Mouse (Mus musculus) spleen, adult 2 months (tissue): ENCODE results near the gene Sbk1. TPM values are rescaled to one million over a fixed set of nuclear protein-coding genes. Genes with fewer than 3 reads are reported as not detected.
"Not testable (repeated sequence)": the region's sequence is repeated elsewhere in the genome, so short reads cannot be mapped to it uniquely, and the experiment has no call there.

Experiments used
- DNase-seq, 2 experiments: peaks; one replicate each; pipeline versions ENCODE4 v3.0.0 to v3.0.0-alpha.2; 2012 to 2021; ENCODE audit warnings: low spot score in 2 of 2, low read depth in 1 of 2
- H3K27ac ChIP-seq: fragments of 200-500 bp; 2 replicates; pipeline ENCODE4 v1.5.1; 2012; ENCODE audit warnings: low read length, inconsistent platforms; ENCODE audit not compliant: insufficient read depth
- H3K27me3 ChIP-seq: fragments of 200-500 bp; 2 replicates; pipeline ENCODE4 v1.6.1; 2012; ENCODE audit warnings: mild to moderate bottlenecking, moderate library complexity, low read length, inconsistent platforms; ENCODE audit not compliant: control insufficient read depth, insufficient read depth
- H3K36me3 ChIP-seq: fragments of 200-500 bp; 2 replicates; pipeline ENCODE4 v1.6.1; 2012; ENCODE audit warnings: mild to moderate bottlenecking, low read length, inconsistent platforms; ENCODE audit not compliant: control insufficient read depth, insufficient read depth
- H3K4me1 ChIP-seq: fragments of 200-500 bp; 2 replicates; pipeline ENCODE4 v1.6.1; 2011; ENCODE audit warnings: inconsistent platforms; ENCODE audit not compliant: control insufficient read depth, insufficient read depth, insufficient read length
- H3K4me3 ChIP-seq: fragments of 200-500 bp; 2 replicates; pipeline ENCODE4 v1.5.1; 2011; ENCODE audit warnings: mild to moderate bottlenecking, inconsistent platforms; ENCODE audit not compliant: insufficient read depth, insufficient read length; ENCODE audit errors: extremely low read depth
- CTCF ChIP-seq: fragments of 200-500 bp; IDR thresholded peaks from 2 replicates; pipeline ENCODE4 v1.5.1; 2011; ENCODE audit warnings: mild to moderate bottlenecking, inconsistent platforms; ENCODE audit not compliant: insufficient read depth, insufficient read length, insufficient replicate concordance; ENCODE audit errors: extremely low read depth
- POLR2A ChIP-seq: fragments of 200-500 bp; IDR thresholded peaks from 2 replicates; pipeline ENCODE4 v1.6.1; 2011; ENCODE audit warnings: low read depth, low read length, inconsistent platforms
- WGBS: fragments of 180-500 bp; shearing (Covaris S2); methylation state at CpG from one replicate; pipeline ENCODE4 v1.1.7; 2018; 5-methylcytosine and 5-hydroxymethylcytosine counted together
- polyA plus RNA-seq: library from polyadenylated mRNA; depleted of rRNA; stranded (reverse); fragments of >200 nt; gene quantifications from 2 replicates; pipeline ENCODE4 v1.2.3, GENCODE M21; 2012

Gene Sbk1
- polyA plus RNA-seq, 1 experiment, result 73.4 TPM

DNA sequence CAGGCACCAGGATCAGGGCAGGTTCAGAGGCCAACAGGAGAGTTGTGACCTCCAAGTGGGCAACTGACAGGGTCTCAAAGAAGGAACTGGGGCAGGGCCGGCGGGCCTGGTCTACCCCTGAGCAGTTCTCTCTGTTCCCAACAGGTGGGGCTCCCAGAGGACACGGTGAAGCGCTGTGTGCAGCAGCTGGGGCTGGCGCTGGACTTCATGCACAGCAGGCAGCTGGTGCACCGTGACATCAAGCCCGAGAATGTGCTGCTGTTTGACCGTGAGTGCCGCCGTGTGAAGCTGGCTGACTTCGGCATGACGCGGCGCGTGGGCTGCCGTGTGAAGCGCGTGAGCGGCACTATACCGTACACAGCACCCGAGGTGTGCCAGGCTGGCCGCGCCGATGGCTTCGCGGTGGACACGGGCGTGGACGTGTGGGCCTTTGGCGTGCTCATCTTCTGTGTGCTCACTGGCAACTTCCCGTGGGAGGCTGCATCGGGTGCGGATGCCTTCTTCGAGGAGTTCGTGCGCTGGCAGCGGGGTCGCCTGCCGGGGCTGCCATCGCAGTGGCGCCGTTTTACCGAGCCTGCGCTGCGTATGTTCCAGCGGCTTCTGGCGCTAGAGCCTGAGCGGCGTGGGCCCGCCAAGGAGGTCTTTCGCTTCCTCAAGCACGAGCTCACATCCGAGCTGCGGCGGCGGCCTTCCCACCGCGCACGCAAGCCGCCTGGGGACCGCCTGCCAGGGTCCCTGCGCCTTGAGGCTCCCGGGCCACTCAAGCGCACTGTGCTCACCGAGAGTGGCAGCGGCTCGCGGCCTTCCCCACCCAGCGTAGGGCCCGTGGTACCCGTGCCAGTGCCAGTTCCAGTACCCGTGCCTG, 19.5 kb downstream of the Sbk1 start:
- peaks cover 32% of the 10 kb centered on the region for H3K36me3 ChIP-seq
- WGBS, result 93% methylated on average over 72 of the region's 72 CpGs
- TF ChIP-seq CTCF, result no peak
- TF ChIP-seq POLR2A, result no peak
- no peaks in the 10 kb centered on the region for H3K27me3 ChIP-seq
- H3K27ac ChIP-seq, result no peak overlapping the region
- no peak overlapping the region for H3K4me3 ChIP-seq
- peaks cover 33% of the 10 kb centered on the region; the same call in 1 of the 2 replicates for H3K4me1 ChIP-seq
- no peak for DNase-seq

DNA sequence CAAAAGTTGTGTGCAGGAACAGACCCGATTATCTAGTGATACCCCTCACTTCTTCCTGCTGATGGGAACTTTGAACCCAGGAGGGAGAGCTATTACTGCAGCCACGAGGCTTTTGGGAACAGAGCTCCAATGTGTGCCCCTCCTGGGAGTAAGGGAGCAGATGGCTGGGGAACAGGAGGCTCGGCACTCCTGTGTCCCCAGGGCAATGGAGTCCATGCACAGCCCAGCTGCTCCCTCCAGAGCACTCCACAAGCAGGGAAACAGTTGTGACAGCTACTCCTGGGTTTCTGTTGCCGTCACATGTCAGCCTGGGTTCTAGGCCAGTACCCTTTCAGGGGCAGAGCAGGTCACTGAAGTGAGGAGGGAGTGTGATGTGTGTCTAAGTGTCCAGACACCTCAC, 20.7 kb downstream of the Sbk1 start:
- Histone ChIP-seq H3K4me1 (peaks cover 23% of the 10 kb centered on the region; the same call in 1 of the 2 replicates), H3K27ac (no peak overlapping the region), H3K27me3 (no peaks in the 10 kb centered on the region), H3K4me3 (no peak overlapping the region), H3K36me3 (peaks cover 32% of the 10 kb centered on the region)
- no peak for DNase-seq
- 83% methylated on average over 4 of the region's 4 CpGs for WGBS
- TF ChIP-seq CTCF (no peak), POLR2A (no peak)

- DNase-seq, result no peak
- no peaks in the 10 kb centered on the region for H3K27me3 ChIP-seq
- H3K36me3 ChIP-seq, result peaks cover 13% of the 10 kb centered on the region
- TF ChIP-seq POLR2A (no peak), CTCF (no peak)
- no peak overlapping the region for H3K4me3 ChIP-seq
- H3K4me1 ChIP-seq, result peaks cover 5% of the 10 kb centered on the region; the same call in 1 of the 2 replicates
- WGBS, result 61% methylated on average over 8 of the region's 8 CpGs
- H3K27ac ChIP-seq, result peak overlapping the region; percentile 10; the same call in 1 of the 2 replicates
Measured at GRCm38 (mm10) chr7:126297579-126298460, 25.4 kb downstream of the Sbk1 start.

DNA sequence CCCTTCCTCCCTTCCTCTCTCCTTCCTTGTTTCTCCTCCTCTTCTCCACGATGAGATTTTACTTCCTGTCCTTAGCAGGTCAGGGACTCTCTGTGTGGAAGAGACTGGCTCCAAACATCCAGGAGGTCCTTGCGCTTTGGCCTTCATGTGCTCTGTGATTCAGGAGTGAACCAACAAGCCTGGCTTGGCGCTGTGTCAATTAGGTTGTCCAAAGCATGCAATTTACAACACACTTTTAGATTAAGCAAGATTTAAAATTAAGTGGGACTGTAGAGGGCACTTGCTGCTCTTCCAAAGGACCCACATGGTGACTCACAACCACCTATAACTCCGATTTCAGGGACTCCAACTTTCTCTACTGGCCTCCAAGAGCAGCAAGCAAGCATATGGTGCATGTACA, 26.4 kb downstream of the Sbk1 start:
- H3K36me3 ChIP-seq, result peaks cover 5% of the 10 kb centered on the region
- no peak overlapping the region for H3K4me3 ChIP-seq
- WGBS, result 66% methylated on average over 4 of the region's 4 CpGs
- H3K27me3 ChIP-seq, result no peaks in the 10 kb centered on the region
- DNase-seq, result no peak
- peaks cover 5% of the 10 kb centered on the region; the same call in 1 of the 2 replicates for H3K4me1 ChIP-seq
- no peak for TF ChIP-seq POLR2A
- no peak for TF ChIP-seq CTCF
- H3K27ac ChIP-seq, result no peak overlapping the region

- WGBS, result 91% methylated on average over 5 of the region's 5 CpGs
Measured at GRCm38 (mm10) chr7:126301831-126302230, 29.4 kb downstream of the Sbk1 start.

DNA sequence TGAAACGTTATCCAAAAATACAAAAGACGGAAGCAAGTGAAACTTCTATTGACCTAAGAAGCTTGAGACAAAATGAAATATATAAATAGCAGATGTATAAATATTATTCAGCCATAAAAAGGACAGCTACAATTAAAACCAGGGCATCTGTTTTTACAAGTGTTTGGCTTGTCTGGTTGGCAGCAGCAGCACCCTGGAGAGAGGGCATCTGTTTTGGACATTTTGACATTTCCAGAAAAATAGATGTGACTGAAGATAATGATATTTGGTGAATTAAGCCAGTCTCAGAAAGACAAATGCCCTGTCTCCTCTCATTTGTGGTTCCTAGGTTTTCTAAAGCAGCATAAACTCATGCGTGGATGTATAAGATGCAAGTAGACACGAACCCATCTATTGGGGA, 39.4 kb downstream of the Sbk1 start:
- WGBS, result 84% methylated on average over 4 of the region's 4 CpGs
- TF ChIP-seq POLR2A (no peak), CTCF (no peak)
- H3K4me1 ChIP-seq, result no peaks in the 10 kb centered on the region
- no peak overlapping the region for H3K4me3 ChIP-seq
- H3K27ac ChIP-seq, result no peak overlapping the region
- no peak for DNase-seq
- H3K36me3 ChIP-seq, result no peaks in the 10 kb centered on the region
- H3K27me3 ChIP-seq, result no peaks in the 10 kb centered on the region

More at GRCm38 (mm10) chr7:126301831-126302230, 29.4 kb downstream of the Sbk1 start:
- H3K27ac ChIP-seq, DNase-seq, H3K36me3 ChIP-seq, H3K27me3 ChIP-seq, H3K4me1 ChIP-seq, H3K4me3 ChIP-seq: not testable (repeated sequence)
